Mouse (Mus musculus) stomach, embryonic 14.5 days (tissue): ENCODE measurements around the gene Ube4b. TPM values are rescaled to one million over a fixed set of nuclear protein-coding genes. Genes with fewer than 3 reads are reported as not detected.
"Not testable (repeated sequence)": the region's sequence is repeated elsewhere in the genome, so short reads cannot be mapped to it uniquely, and the experiment has no call there.

Source experiments
- ATAC-seq: fragments of 200-750 bp; cut with Nextera tagmentation; 2 replicates; pipeline ENCODE4 v1.8.0; 2017; ENCODE audit warnings: low read depth, moderate TSS enrichment; ENCODE audit not compliant: insufficient number of reproducible peaks, insufficient read depth, low FRiP score
- H3K27ac ChIP-seq: fragments of 300-500 bp; sonication (generic); 2 replicates; pipeline ENCODE4 v1.5.1; 2014; ENCODE audit warnings: mild to moderate bottlenecking, low read length, moderate library complexity, mixed read lengths
- H3K27me3 ChIP-seq: fragments of 300-500 bp; sonication (generic); 2 replicates; pipeline ENCODE4 v1.6.1; 2014; ENCODE audit warnings: low read length, control low read depth, mixed read lengths; ENCODE audit not compliant: control insufficient read depth, insufficient read depth
- H3K36me3 ChIP-seq: fragments of 300-500 bp; sonication (generic); 2 replicates; pipeline ENCODE4 v1.6.1; 2014; ENCODE audit warnings: mild to moderate bottlenecking, control low read depth, low read length, moderate library complexity, mixed read lengths; ENCODE audit not compliant: control insufficient read depth, insufficient read depth
- H3K4me1 ChIP-seq: fragments of 300-500 bp; sonication (generic); 2 replicates; pipeline ENCODE4 v1.6.1; 2014; ENCODE audit warnings: low read length, control low read depth, mixed read lengths; ENCODE audit not compliant: control insufficient read depth, insufficient read depth
- H3K4me2 ChIP-seq: fragments of 300-500 bp; sonication (generic); replicated peaks from 2 replicates; pipeline ENCODE4 v1.6.1; 2014; ENCODE audit warnings: low read depth, low read length, control low read depth
- H3K4me3 ChIP-seq: fragments of 300-500 bp; sonication (generic); 2 replicates; pipeline ENCODE4 v1.5.1; 2014; ENCODE audit warnings: low read depth, low read length, control low read depth
- H3K9ac ChIP-seq: fragments of 300-500 bp; sonication (generic); replicated peaks from 2 replicates; pipeline ENCODE4 v1.6.1; 2014; ENCODE audit warnings: low read depth, mild to moderate bottlenecking, control low read depth, low read length, moderate library complexity, mixed read lengths
- H3K9me3 ChIP-seq: fragments of 300-500 bp; sonication (generic); 2 replicates; pipeline ENCODE4 v1.6.1; 2016; ENCODE audit warnings: low read depth, low read length, control low read depth; ENCODE audit not compliant: control insufficient read depth
- WGBS: fragments of 180-500 bp; shearing (Covaris S2); extraction: QIAGEN DNeasy Blood & Tissue Kit; methylation state at CpG from one replicate; pipeline ENCODE4 v1.1.7; 2014; 5-methylcytosine and 5-hydroxymethylcytosine counted together
- polyA plus RNA-seq: library from polyadenylated mRNA; unstranded; fragments of >200 nt; fragmentation: Nextera tagmentation; extraction: Ambion mirVana; gene quantifications from 2 replicates; pipeline ENCODE4 v1.2.1, GENCODE M21; 2014

The Ube4b gene
- polyA plus RNA-seq, 1 experiment from 2014 or later: 44.3 TPM

DNA sequence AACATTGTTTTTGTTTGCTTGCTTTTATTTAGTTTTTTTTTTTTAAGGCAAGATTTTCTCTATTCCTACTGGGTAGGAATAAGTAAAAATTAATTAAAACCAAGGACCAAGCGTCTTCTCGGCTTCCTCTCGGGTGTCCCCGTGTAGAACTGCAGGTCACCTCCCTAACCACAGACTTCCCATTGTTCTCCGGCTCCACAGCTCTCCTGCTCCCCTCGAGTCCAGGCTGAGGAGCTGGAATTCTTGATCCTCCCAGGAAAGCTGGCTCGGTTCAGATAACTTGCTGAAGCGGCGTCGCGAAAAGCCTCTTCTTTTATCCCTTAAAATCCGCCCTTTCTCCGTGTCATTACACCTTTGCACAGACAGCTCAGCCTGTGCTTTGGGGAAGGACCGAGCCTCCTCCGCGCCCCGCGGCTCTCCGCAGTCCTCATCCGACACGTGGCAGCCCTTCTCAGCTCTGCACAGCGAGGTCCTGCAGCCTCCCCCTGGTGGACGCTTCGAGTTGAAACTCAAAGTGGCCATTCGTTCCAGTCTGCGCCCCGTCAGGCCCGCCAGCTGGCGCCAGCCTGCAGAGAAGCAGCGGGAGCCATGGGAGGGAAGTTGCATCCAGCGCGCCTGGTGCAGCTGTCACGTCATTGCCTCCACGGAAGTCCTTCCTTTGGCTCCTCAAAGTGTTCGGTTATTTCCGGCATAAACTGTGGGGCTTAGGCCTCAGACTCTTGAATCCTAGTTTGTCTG lies 18.6 kb upstream of the Ube4b start:
- under 1% methylated on average over 36 of the region's 36 CpGs for WGBS
- ATAC-seq: peak; percentile 97
- Histone ChIP-seq H3K27ac (peak overlapping the region; percentile 88), H3K4me1 (peaks cover 4% of the 10 kb centered on the region; the same call in 1 of the 2 replicates), H3K9me3 (no peaks in the 10 kb centered on the region), H3K27me3 (no peaks in the 10 kb centered on the region), H3K36me3 (no peaks in the 10 kb centered on the region), H3K4me3 (peak overlapping the region; percentile 22), H3K9ac (peak overlapping the region; percentile 45; the same call in 1 of the 2 replicates), H3K4me2 (peak overlapping the region; percentile 46)

DNA sequence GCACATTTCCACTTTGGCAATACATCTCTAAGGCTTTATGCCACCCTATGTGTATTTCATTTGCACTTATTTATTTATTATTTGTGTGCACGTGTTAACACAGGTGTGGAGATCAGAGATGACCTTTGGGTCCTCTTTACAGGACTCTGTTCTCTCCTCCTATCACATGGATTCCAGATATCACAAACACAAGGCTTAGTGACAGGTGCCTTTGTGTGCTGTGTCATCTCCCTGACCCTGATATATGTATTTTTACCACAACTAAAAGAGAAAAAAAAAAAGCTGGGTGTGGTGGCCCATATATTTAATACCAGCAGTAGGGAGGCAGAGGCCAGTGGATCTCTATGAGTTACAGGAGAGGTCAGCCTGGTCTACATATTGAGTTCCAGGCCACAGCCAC lies 17.9 kb upstream of the Ube4b start:
- Histone ChIP-seq H3K36me3 (no peaks in the 10 kb centered on the region), H3K4me1 (peaks cover 4% of the 10 kb centered on the region; the same call in 1 of the 2 replicates), H3K4me2 (peak overlapping the region; percentile 46), H3K27me3 (no peaks in the 10 kb centered on the region), H3K9me3 (no peaks in the 10 kb centered on the region), H3K27ac (peak overlapping the region; percentile 88; the same call in 1 of the 2 replicates), H3K4me3 (no peak overlapping the region; the same call in 1 of the 2 replicates), H3K9ac (no peak overlapping the region)
- no peak for ATAC-seq
- WGBS: 57% methylated on average over 1 of the region's 1 CpGs

DNA sequence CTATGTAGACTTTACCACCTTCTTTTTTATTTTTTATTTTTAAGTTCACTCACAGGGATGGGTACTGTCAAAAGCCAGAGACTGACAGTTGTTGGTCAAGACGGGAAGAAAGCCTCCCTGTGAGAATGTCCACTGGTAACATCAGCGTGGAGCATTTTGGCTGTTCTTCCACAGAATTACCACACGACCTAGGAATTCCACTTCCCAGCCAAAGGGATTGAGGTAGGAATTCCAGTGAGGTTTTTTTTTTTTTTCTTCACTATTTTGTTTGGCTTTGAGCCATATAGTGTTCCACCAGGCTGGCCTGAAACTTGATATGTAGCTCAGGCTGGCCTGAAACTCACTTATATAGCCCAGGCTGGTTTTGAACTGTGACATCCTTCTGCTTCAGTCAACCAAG lies 15.9 kb upstream of the Ube4b start:
- H3K4me3 ChIP-seq: no peak overlapping the region
- no peak overlapping the region for H3K4me2 ChIP-seq
- H3K27ac ChIP-seq: no peak overlapping the region
- 30% methylated on average over 3 of the region's 3 CpGs for WGBS
- H3K4me1 ChIP-seq: peaks cover 4% of the 10 kb centered on the region; the same call in 1 of the 2 replicates
- H3K27me3 ChIP-seq: no peaks in the 10 kb centered on the region
- no peak for ATAC-seq
- no peaks in the 10 kb centered on the region for H3K9me3 ChIP-seq
- H3K9ac ChIP-seq: no peak overlapping the region
- no peaks in the 10 kb centered on the region for H3K36me3 ChIP-seq

DNA sequence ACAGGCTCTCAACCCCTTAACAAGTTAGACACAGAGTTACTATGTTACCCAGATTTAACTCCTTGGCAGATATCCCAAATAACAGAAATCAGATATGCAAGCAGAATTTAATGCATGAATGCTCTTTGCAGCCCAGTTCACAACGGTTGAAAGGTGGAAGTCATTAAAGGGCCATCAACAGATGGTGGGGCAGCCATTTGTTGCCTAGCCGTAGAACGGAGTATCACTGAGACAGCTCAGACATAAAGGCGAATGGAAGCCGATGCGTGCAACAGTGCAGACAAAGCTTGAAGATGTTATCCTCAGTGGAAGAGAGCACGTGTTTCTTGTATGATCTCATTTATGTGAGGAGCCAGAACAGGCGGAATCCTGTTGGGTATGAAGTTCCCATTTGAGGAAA lies 14.0 kb upstream of the Ube4b start:
- 73% methylated on average over 8 of the region's 8 CpGs for WGBS
- no peak overlapping the region for H3K9ac ChIP-seq
- H3K4me2 ChIP-seq: no peak overlapping the region
- 0 out of 2 replicates have a peak, but pooled peaks cover under 1% of the 10 kb centered on the region for H3K4me1 ChIP-seq
- no peaks in the 10 kb centered on the region for H3K9me3 ChIP-seq
- no peaks in the 10 kb centered on the region for H3K27me3 ChIP-seq
- no peak overlapping the region for H3K27ac ChIP-seq
- H3K4me3 ChIP-seq: no peak overlapping the region
- no peak for ATAC-seq
- no peaks in the 10 kb centered on the region for H3K36me3 ChIP-seq

DNA sequence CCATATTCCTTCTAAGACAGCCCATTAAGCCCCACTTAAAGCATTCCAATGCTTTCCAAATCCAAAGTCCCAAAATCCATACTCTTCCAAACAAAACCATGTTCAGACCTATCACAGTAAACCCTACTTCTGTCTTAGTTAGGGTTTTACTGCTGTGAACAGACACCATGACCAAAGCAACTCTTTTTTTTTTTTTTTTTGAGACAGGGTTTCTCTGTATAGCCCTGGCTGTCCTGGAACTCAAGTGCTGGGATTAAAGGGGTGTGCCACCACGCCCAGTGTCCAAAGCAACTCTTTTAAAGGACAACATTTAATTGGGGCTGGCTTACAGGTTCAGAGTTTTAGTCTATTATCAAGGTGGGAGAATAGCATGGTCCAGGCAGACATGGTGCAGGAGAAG lies 5.3 kb upstream of the Ube4b start:
- not testable (repeated sequence) for H3K4me2 ChIP-seq, ATAC-seq, H3K4me1 ChIP-seq, H3K9me3 ChIP-seq, H3K36me3 ChIP-seq, H3K27ac ChIP-seq, H3K4me3 ChIP-seq, H3K9ac ChIP-seq, H3K27me3 ChIP-seq
- WGBS: 86% methylated on average over 1 of the region's 1 CpGs

DNA sequence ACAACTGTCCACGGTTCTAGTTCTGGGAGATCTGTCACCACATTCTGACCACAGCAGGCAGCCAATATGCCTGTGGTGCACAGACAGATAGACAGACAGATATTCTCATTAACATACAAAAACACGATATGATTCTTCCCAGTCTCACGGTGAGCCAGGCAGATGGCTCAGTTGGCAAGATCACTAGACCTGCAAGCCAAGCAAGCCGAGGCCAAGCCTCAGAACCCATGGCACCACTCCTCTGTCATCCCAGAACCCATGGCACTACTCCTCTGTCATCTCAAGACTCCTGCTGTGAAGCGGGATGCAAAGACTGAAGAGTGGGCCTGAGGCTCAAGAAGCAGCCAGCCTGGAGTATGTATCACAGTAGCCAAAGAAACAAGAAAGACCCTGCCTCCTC lies 3.0 kb upstream of the Ube4b start:
- H3K9ac ChIP-seq: no peak overlapping the region
- H3K27me3 ChIP-seq: no peaks in the 10 kb centered on the region
- H3K4me1 ChIP-seq: no peaks in the 10 kb centered on the region
- H3K4me3 ChIP-seq: no peak overlapping the region
- H3K9me3 ChIP-seq: no peaks in the 10 kb centered on the region
- H3K4me2 ChIP-seq: no peak overlapping the region
- no peak for ATAC-seq
- H3K36me3 ChIP-seq: no peaks in the 10 kb centered on the region
- no peak overlapping the region for H3K27ac ChIP-seq
- WGBS: 88% methylated on average over 5 of the region's 5 CpGs

DNA sequence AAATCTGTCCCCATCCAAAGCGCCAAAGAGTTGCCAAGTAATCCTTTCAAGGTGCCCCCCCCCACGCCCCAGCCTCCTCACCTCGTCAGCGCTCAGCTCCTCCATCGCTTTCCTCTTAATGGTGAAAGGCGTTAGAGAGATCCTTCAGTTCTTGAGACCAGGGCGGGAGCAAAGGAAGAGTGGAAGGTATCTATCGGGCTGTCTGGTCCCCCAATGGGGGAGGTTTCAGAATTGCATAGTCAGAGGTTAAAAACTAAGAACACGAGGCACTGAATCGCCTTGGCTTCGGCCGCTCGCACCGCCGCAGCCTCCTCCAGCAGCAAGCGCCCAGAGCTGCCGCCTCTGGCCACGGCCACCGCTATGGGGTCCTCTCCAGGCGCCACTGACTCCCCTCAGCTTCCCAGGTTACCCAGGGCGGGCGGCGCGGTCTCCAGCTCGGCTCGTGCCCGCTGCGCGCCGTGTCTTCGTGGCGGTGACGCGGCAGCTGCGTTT lies 702 bp downstream of the Ube4b start:
- peak overlapping the region; percentile 95 for H3K4me3 ChIP-seq
- no peaks in the 10 kb centered on the region for H3K9me3 ChIP-seq
- H3K9ac ChIP-seq: peak overlapping the region; percentile 95
- H3K27me3 ChIP-seq: no peaks in the 10 kb centered on the region
- peak overlapping the region; percentile 99 for H3K27ac ChIP-seq
- peak; percentile 62 for ATAC-seq
- H3K4me2 ChIP-seq: peak overlapping the region; percentile 57
- no peaks in the 10 kb centered on the region for H3K36me3 ChIP-seq
- 0% methylated on average over 35 of the region's 35 CpGs for WGBS
- H3K4me1 ChIP-seq: 0 out of 2 replicates have a peak, but pooled peaks cover 4% of the 10 kb centered on the region

DNA sequence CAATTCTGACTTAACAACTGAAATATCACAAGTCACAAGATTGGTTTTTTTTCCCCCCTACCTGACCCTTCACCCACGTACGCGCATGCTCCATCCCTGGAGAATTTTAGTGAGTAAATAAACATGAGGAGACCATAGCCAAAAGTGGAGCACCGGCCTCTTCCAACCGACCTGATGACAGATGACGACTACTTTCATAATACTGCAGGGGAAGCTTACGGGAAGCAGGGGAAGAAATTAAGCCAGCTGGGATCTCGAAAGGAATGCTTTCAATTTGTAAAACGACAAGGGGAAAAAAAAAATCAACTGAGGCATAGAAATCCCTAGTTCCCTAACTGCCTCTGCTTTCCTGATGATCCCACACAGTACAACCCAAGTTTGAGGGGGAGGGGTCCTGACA lies 1.8 kb downstream of the Ube4b start:
- no peaks in the 10 kb centered on the region for H3K9me3 ChIP-seq
- H3K4me1 ChIP-seq: 0 out of 2 replicates have a peak, but pooled peaks cover 4% of the 10 kb centered on the region
- H3K36me3 ChIP-seq: no peaks in the 10 kb centered on the region
- no peak for ATAC-seq
- H3K9ac ChIP-seq: no peak overlapping the region; the same call in 1 of the 2 replicates
- no peaks in the 10 kb centered on the region for H3K27me3 ChIP-seq
- H3K4me2 ChIP-seq: peak overlapping the region; percentile 57
- 1% methylated on average over 9 of the region's 9 CpGs for WGBS
- H3K27ac ChIP-seq: no peak overlapping the region
- peak overlapping the region; percentile 95 for H3K4me3 ChIP-seq
